Mouse (Mus musculus) effector memory CD4-positive, alpha-beta T cell, adult 7 months (primary cell): ENCODE measurements around the gene Olfr199. TPM values are rescaled to one million over a fixed set of nuclear protein-coding genes. Genes with fewer than 3 reads are reported as not detected.

Experiments
- polyA plus RNA-seq: library from polyadenylated mRNA; unstranded; fragments of 100-300 nt; shearing (Covaris generic); gene quantifications from one replicate; pipeline ENCODE4 v1.2.1, GENCODE M21; 2017

Olfr199 gene
- polyA plus RNA-seq = not detected

GRCm38 (mm10) chr16:59219667-59220066 is at the start of gene Olfr199:
Gene Olfr199, minus strand, starts transcription at chr16:59219767.

GRCm38 (mm10) chr16:59203433-59203832 is 16.1 kb downstream of the Olfr199 start, which contains the start of gene Olfr198:
Gene Olfr198, minus strand, starts transcription at chr16:59203533.

GRCm38 (mm10) chr16:59170354-59170753 is 49.2 kb downstream of the Olfr199 start, which contains the start of gene Olfr196:
Gene Olfr196, minus strand, starts transcription at chr16:59170454.

Other genes starting within 250 kb of the Olfr199 start
- gene Olfr183, start 224.4 kb downstream of the Olfr199 start, polyA plus RNA-seq = 0.27 TPM
- not detected for gene Olfr186, start 189.5 kb downstream of the Olfr199 start, polyA plus RNA-seq
- not detected for gene Olfr187, start 180.0 kb downstream of the Olfr199 start, polyA plus RNA-seq
- gene Olfr190, start 141.8 kb downstream of the Olfr199 start, polyA plus RNA-seq = not detected
- not detected for gene Olfr191, start 129.9 kb downstream of the Olfr199 start, polyA plus RNA-seq
- not detected for gene Olfr193, start 107.9 kb downstream of the Olfr199 start, polyA plus RNA-seq
- gene Olfr194, start 98.7 kb downstream of the Olfr199 start, polyA plus RNA-seq = not detected
- gene Olfr195, start 72.7 kb downstream of the Olfr199 start, polyA plus RNA-seq = not detected
- gene Olfr196, start 49.3 kb downstream of the Olfr199 start, polyA plus RNA-seq = not detected
- not detected for gene Olfr198, start 16.2 kb downstream of the Olfr199 start, polyA plus RNA-seq
- gene Olfr201, start 52.9 kb upstream of the Olfr199 start, polyA plus RNA-seq = 0.32 TPM
- not detected for gene Olfr202, start 67.0 kb upstream of the Olfr199 start, polyA plus RNA-seq
- gene Olfr203, start 79.1 kb upstream of the Olfr199 start, polyA plus RNA-seq = not detected
- not detected for gene Olfr204, start 98.5 kb upstream of the Olfr199 start, polyA plus RNA-seq
- gene Olfr205, start 111.4 kb upstream of the Olfr199 start, polyA plus RNA-seq = not detected
- not detected for gene Olfr206, start 129.5 kb upstream of the Olfr199 start, polyA plus RNA-seq
- not detected for gene Olfr209, start 144.2 kb upstream of the Olfr199 start, polyA plus RNA-seq
- gene Gabrr3, start 187.6 kb upstream of the Olfr199 start, polyA plus RNA-seq = not detected